Mouse (Mus musculus) embryonic facial prominence, embryonic 11.5 days (tissue): Measurements from ENCODE around the gene Ube2e2. TPM values are rescaled to one million over a fixed set of nuclear protein-coding genes. Genes with fewer than 3 reads are reported as not detected.
"Not testable (repeated sequence)": the region's sequence is repeated elsewhere in the genome, so short reads cannot be mapped to it uniquely, and the experiment has no call there.

ENCODE experiments used
- ATAC-seq: fragments of 200-750 bp; cut with Nextera tagmentation; replicated peaks from 2 replicates; pipeline ENCODE4 v1.8.0; 2017; ENCODE audit warnings: low read depth; ENCODE audit not compliant: insufficient number of reproducible peaks, low FRiP score, low TSS enrichment
- DNase-seq: peaks from one replicate; pipeline ENCODE4 v3.0.0-alpha.2; 2015; ENCODE audit warnings: low spot score
- H3K27ac ChIP-seq: fragments of 300-500 bp; sonication (generic); replicated peaks from 2 replicates; pipeline ENCODE4 v1.5.1; 2014; ENCODE audit warnings: mild to moderate bottlenecking, low read depth, low read length, control low read depth
- H3K27me3 ChIP-seq: fragments of 300-500 bp; sonication (generic); 2 replicates; pipeline ENCODE4 v1.6.1; 2014; ENCODE audit warnings: mild to moderate bottlenecking, low read length, moderate library complexity, mixed read lengths; ENCODE audit not compliant: control insufficient read depth, insufficient read depth
- H3K36me3 ChIP-seq: fragments of 300-500 bp; sonication (generic); replicated peaks from 2 replicates; pipeline ENCODE4 v1.6.1; 2014; ENCODE audit warnings: low read depth, mild to moderate bottlenecking, low read length, moderate library complexity, mixed read lengths; ENCODE audit not compliant: control insufficient read depth, insufficient read depth
- H3K4me1 ChIP-seq: fragments of 300-500 bp; sonication (generic); 2 replicates; pipeline ENCODE4 v1.6.1; 2014; ENCODE audit warnings: low read length, mixed read lengths; ENCODE audit not compliant: control insufficient read depth, insufficient read depth
- H3K4me2 ChIP-seq: fragments of 300-500 bp; sonication (generic); 2 replicates; pipeline ENCODE4 v1.6.1; 2014; ENCODE audit warnings: low read depth, mild to moderate bottlenecking, control low read depth, low read length, moderate library complexity
- H3K4me3 ChIP-seq: fragments of 300-500 bp; sonication (generic); 2 replicates; pipeline ENCODE4 v1.5.1; 2014; ENCODE audit warnings: low read depth, low read length, control low read depth
- H3K9ac ChIP-seq: fragments of 300-500 bp; sonication (generic); replicated peaks from 2 replicates; pipeline ENCODE4 v1.6.1; 2014; ENCODE audit warnings: mild to moderate bottlenecking, control low read depth, low read length
- H3K9me3 ChIP-seq: fragments of 300-500 bp; sonication (generic); replicated peaks from 2 replicates; pipeline ENCODE4 v1.6.1; 2016; ENCODE audit warnings: mild to moderate bottlenecking, low read length, inconsistent platforms, mixed read lengths; ENCODE audit not compliant: control insufficient read depth
- WGBS: fragments of 180-500 bp; shearing (Covaris S2); extraction: QIAGEN DNeasy Blood & Tissue Kit; methylation state at CpG from one replicate; pipeline ENCODE4 v1.1.7; 2014; 5-methylcytosine and 5-hydroxymethylcytosine counted together
- polyA plus RNA-seq: library from polyadenylated mRNA; unstranded; fragments of >200 nt; fragmentation: Nextera tagmentation; extraction: Ambion mirVana; gene quantifications from 2 replicates; pipeline ENCODE4 v1.2.1, GENCODE M21; 2014

Gene Ube2e2
- polyA plus RNA-seq, 1 experiment from 2014 or later, result 52.9 TPM

GRCm38 (mm10) chr14:18720601-18721591 is 173.2 kb downstream of the Ube2e2 start:
- no peaks in the 10 kb centered on the region for H3K36me3 ChIP-seq
- WGBS, result 92% methylated on average over 2 of the region's 2 CpGs
- H3K4me2 ChIP-seq, result no peak overlapping the region
- ATAC-seq (no peak), DNase-seq (no peak)
- no peak overlapping the region for H3K9ac ChIP-seq
- no peak overlapping the region for H3K27ac ChIP-seq
- H3K9me3 ChIP-seq, result no peaks in the 10 kb centered on the region
- no peak overlapping the region for H3K4me3 ChIP-seq
- H3K27me3 ChIP-seq, result no peaks in the 10 kb centered on the region
- H3K4me1 ChIP-seq, result no peaks in the 10 kb centered on the region

GRCm38 (mm10) chr14:18716970-18717369 is 177.1 kb downstream of the Ube2e2 start:
- H3K4me1 ChIP-seq, result no peaks in the 10 kb centered on the region
- no peak overlapping the region for H3K4me3 ChIP-seq
- H3K9me3 ChIP-seq, result no peaks in the 10 kb centered on the region
- 73% methylated on average over 1 of the region's 1 CpGs for WGBS
- no peak overlapping the region for H3K4me2 ChIP-seq
- H3K36me3 ChIP-seq, result no peaks in the 10 kb centered on the region
- no peaks in the 10 kb centered on the region for H3K27me3 ChIP-seq
- no peak for DNase-seq
- no peak for ATAC-seq
- H3K9ac ChIP-seq, result no peak overlapping the region
- no peak overlapping the region for H3K27ac ChIP-seq

- ATAC-seq (no peak), DNase-seq (no peak)
- Histone ChIP-seq H3K27ac (no peak overlapping the region), H3K4me1 (no peaks in the 10 kb centered on the region), H3K4me2 (no peak overlapping the region), H3K36me3 (no peaks in the 10 kb centered on the region), H3K9ac (no peak overlapping the region), H3K9me3 (no peaks in the 10 kb centered on the region), H3K4me3 (no peak overlapping the region), H3K27me3 (no peaks in the 10 kb centered on the region)
- 94% methylated on average over 1 of the region's 1 CpGs for WGBS
Observed at GRCm38 (mm10) chr14:18715529-18715928, 178.5 kb downstream of the Ube2e2 start.

GRCm38 (mm10) chr14:18697662-18698225 is 196.3 kb downstream of the Ube2e2 start:
- H3K27ac ChIP-seq, result no peak overlapping the region
- no peak overlapping the region for H3K9ac ChIP-seq
- no peak overlapping the region for H3K4me3 ChIP-seq
- DNase-seq (no peak), ATAC-seq (no peak)
- H3K27me3 ChIP-seq, result no peaks in the 10 kb centered on the region
- H3K36me3 ChIP-seq, result no peaks in the 10 kb centered on the region
- H3K9me3 ChIP-seq, result no peaks in the 10 kb centered on the region
- H3K4me2 ChIP-seq, result no peak overlapping the region
- WGBS, result 78% methylated on average over 4 of the region's 4 CpGs
- no peaks in the 10 kb centered on the region for H3K4me1 ChIP-seq

GRCm38 (mm10) chr14:18696418-18696817 is 197.6 kb downstream of the Ube2e2 start:
- not testable (repeated sequence) for H3K27ac ChIP-seq, H3K27me3 ChIP-seq, ATAC-seq, DNase-seq, H3K9ac ChIP-seq, H3K36me3 ChIP-seq, H3K4me2 ChIP-seq, H3K4me3 ChIP-seq, H3K9me3 ChIP-seq, H3K4me1 ChIP-seq

- Histone ChIP-seq H3K4me2 (no peak overlapping the region), H3K27ac (no peak overlapping the region), H3K4me1 (no peaks in the 10 kb centered on the region), H3K27me3 (no peaks in the 10 kb centered on the region), H3K9ac (no peak overlapping the region), H3K9me3 (no peaks in the 10 kb centered on the region), H3K4me3 (no peak overlapping the region), H3K36me3 (no peaks in the 10 kb centered on the region)
- WGBS, result 66% methylated on average over 3 of the region's 3 CpGs
- DNase-seq (no peak), ATAC-seq (no peak)
Observed at GRCm38 (mm10) chr14:18678121-18678836, 215.8 kb downstream of the Ube2e2 start.

- Histone ChIP-seq H3K36me3 (no peaks in the 10 kb centered on the region), H3K4me3 (no peak overlapping the region), H3K27me3 (no peaks in the 10 kb centered on the region), H3K4me1 (no peaks in the 10 kb centered on the region), H3K4me2 (no peak overlapping the region), H3K27ac (no peak overlapping the region), H3K9me3 (no peaks in the 10 kb centered on the region), H3K9ac (no peak overlapping the region)
- no peak for ATAC-seq
- DNase-seq, result no peak
- WGBS, result 90% methylated on average over 8 of the region's 8 CpGs
Observed at GRCm38 (mm10) chr14:18670712-18671111, 223.4 kb downstream of the Ube2e2 start.
